Mouse (Mus musculus) liver, embryonic 12.5 days (tissue): ENCODE data around the gene Nr2e3. TPM values are rescaled to one million over a fixed set of nuclear protein-coding genes. Genes with fewer than 3 reads are reported as not detected.
"Not testable (repeated sequence)": the region's sequence is repeated elsewhere in the genome, so short reads cannot be mapped to it uniquely, and the experiment has no call there.

Source experiments
- ATAC-seq: fragments of 200-750 bp; cut with Nextera tagmentation; 2 replicates; pipeline ENCODE4 v1.8.0; 2017; ENCODE audit warnings: moderate number of reproducible peaks, mild to moderate bottlenecking, moderate library complexity
- H3K27ac ChIP-seq: fragments of 300-500 bp; sonication (generic); 2 replicates; pipeline ENCODE4 v1.5.1; 2016; ENCODE audit warnings: mild to moderate bottlenecking
- H3K27me3 ChIP-seq: fragments of 300-500 bp; sonication (generic); replicated peaks from 2 replicates; pipeline ENCODE4 v1.6.1; 2016; ENCODE audit warnings: mild to moderate bottlenecking, moderate library complexity
- H3K36me3 ChIP-seq: fragments of 300-500 bp; sonication (generic); 2 replicates; pipeline ENCODE4 v1.6.1; 2016; ENCODE audit warnings: mild to moderate bottlenecking, moderate library complexity
- H3K4me1 ChIP-seq: fragments of 300-500 bp; sonication (generic); 2 replicates; pipeline ENCODE4 v1.6.1; 2016
- H3K4me2 ChIP-seq: fragments of 300-500 bp; sonication (generic); 2 replicates; pipeline ENCODE4 v1.6.1; 2016; ENCODE audit warnings: mild to moderate bottlenecking, moderate library complexity
- H3K4me3 ChIP-seq: fragments of 300-500 bp; sonication (generic); 2 replicates; pipeline ENCODE4 v1.5.1; 2016; ENCODE audit warnings: mild to moderate bottlenecking, moderate library complexity
- H3K9ac ChIP-seq: fragments of 300-500 bp; sonication (generic); 2 replicates; pipeline ENCODE4 v1.6.1; 2016; ENCODE audit warnings: mild to moderate bottlenecking, moderate library complexity
- H3K9me3 ChIP-seq: fragments of 300-500 bp; sonication (generic); replicated peaks from 2 replicates; pipeline ENCODE4 v1.6.1; 2016; ENCODE audit warnings: mild to moderate bottlenecking, moderate library complexity
- WGBS: fragments of 180-500 bp; shearing (Covaris S2); methylation state at CpG from one replicate; pipeline ENCODE4 v1.1.7; 2016; ENCODE audit not compliant: insufficient replicate concordance; 5-methylcytosine and 5-hydroxymethylcytosine counted together
- polyA plus RNA-seq: library from polyadenylated mRNA; unstranded; fragments of >200 nt; fragmentation: Nextera tagmentation; extraction: Ambion mirVana; gene quantifications from 2 replicates; pipeline ENCODE4 v1.2.1, GENCODE M21; 2016

Gene Nr2e3
- polyA plus RNA-seq, 1 experiment from 2014 or later, result not detected

- Histone ChIP-seq H3K9me3 (no peaks in the 10 kb centered on the region), H3K4me3 (no peak overlapping the region), H3K27ac (no peak overlapping the region), H3K9ac (no peak overlapping the region), H3K4me2 (no peak overlapping the region), H3K27me3 (0 out of 2 replicates have a peak, but pooled peaks cover 5% of the 10 kb centered on the region), H3K36me3 (no peaks in the 10 kb centered on the region), H3K4me1 (peaks cover 7% of the 10 kb centered on the region; the same call in 1 of the 2 replicates)
- no peak for ATAC-seq
- 79% methylated on average over 17 of the region's 17 CpGs for WGBS
Observed at GRCm38 (mm10) chr9:59948691-59949250, 11.7 kb downstream of the Nr2e3 start.

GRCm38 (mm10) chr9:59948226-59948625 lies 12.2 kb downstream of the Nr2e3 start:
- no peak overlapping the region for H3K4me2 ChIP-seq
- H3K27me3 ChIP-seq, result 0 out of 2 replicates have a peak, but pooled peaks cover 7% of the 10 kb centered on the region
- no peak overlapping the region for H3K9ac ChIP-seq
- peaks cover 7% of the 10 kb centered on the region; the same call in 1 of the 2 replicates for H3K4me1 ChIP-seq
- no peaks in the 10 kb centered on the region for H3K36me3 ChIP-seq
- no peak overlapping the region for H3K4me3 ChIP-seq
- no peak for ATAC-seq
- H3K27ac ChIP-seq, result no peak overlapping the region
- no peaks in the 10 kb centered on the region for H3K9me3 ChIP-seq
- 59% methylated on average over 8 of the region's 8 CpGs for WGBS

- no peaks in the 10 kb centered on the region for H3K4me1 ChIP-seq
Observed at GRCm38 (mm10) chr9:59947271-59947670, 13.2 kb downstream of the Nr2e3 start.

GRCm38 (mm10) chr9:59945241-59945640 lies 15.2 kb downstream of the Nr2e3 start:
- Histone ChIP-seq H3K4me1 (0 out of 2 replicates have a peak, but pooled peaks cover 2% of the 10 kb centered on the region), H3K9ac (no peak overlapping the region), H3K9me3 (no peaks in the 10 kb centered on the region), H3K27ac (no peak overlapping the region), H3K4me2 (no peak overlapping the region), H3K27me3 (peaks cover 15% of the 10 kb centered on the region; the same call in 1 of the 2 replicates), H3K36me3 (no peaks in the 10 kb centered on the region), H3K4me3 (no peak overlapping the region)
- WGBS, result 55% methylated on average over 3 of the region's 3 CpGs
- ATAC-seq, result no peak

More at GRCm38 (mm10) chr9:59947271-59947670, 13.2 kb downstream of the Nr2e3 start:
- no peak for ATAC-seq
- H3K36me3 ChIP-seq, result no peaks in the 10 kb centered on the region
- no peaks in the 10 kb centered on the region for H3K9me3 ChIP-seq
- no peak overlapping the region for H3K9ac ChIP-seq
- H3K4me2 ChIP-seq, result no peak overlapping the region
- no peak overlapping the region for H3K27ac ChIP-seq
- no peak overlapping the region for H3K4me3 ChIP-seq
- 0 out of 2 replicates have a peak, but pooled peaks cover 8% of the 10 kb centered on the region for H3K27me3 ChIP-seq
- 72% methylated on average over 8 of the region's 8 CpGs for WGBS

GRCm38 (mm10) chr9:59943826-59944225 lies 16.6 kb downstream of the Nr2e3 start:
- H3K4me3 ChIP-seq, result no peak overlapping the region
- H3K4me2 ChIP-seq, result no peak overlapping the region
- ATAC-seq, result no peak
- H3K9ac ChIP-seq, result no peak overlapping the region
- peaks cover 12% of the 10 kb centered on the region; the same call in 1 of the 2 replicates for H3K27me3 ChIP-seq
- H3K27ac ChIP-seq, result no peak overlapping the region
- H3K9me3 ChIP-seq, result no peaks in the 10 kb centered on the region
- 65% methylated on average over 6 of the region's 6 CpGs for WGBS
- no peaks in the 10 kb centered on the region for H3K36me3 ChIP-seq
- 0 out of 2 replicates have a peak, but pooled peaks cover 2% of the 10 kb centered on the region for H3K4me1 ChIP-seq

- Histone ChIP-seq H3K27ac (no peak overlapping the region), H3K4me1 (0 out of 2 replicates have a peak, but pooled peaks cover 2% of the 10 kb centered on the region), H3K4me3 (no peak overlapping the region), H3K27me3 (peaks cover 10% of the 10 kb centered on the region; the same call in 1 of the 2 replicates), H3K9ac (no peak overlapping the region), H3K36me3 (no peaks in the 10 kb centered on the region), H3K4me2 (no peak overlapping the region), H3K9me3 (no peaks in the 10 kb centered on the region)
- no peak for ATAC-seq
- WGBS, result 44% methylated on average over 5 of the region's 5 CpGs
Observed at GRCm38 (mm10) chr9:59942501-59943085, 17.9 kb downstream of the Nr2e3 start.

GRCm38 (mm10) chr9:59941885-59942350 lies 18.5 kb downstream of the Nr2e3 start:
- 0 out of 2 replicates have a peak, but pooled peaks cover 2% of the 10 kb centered on the region for H3K4me1 ChIP-seq
- H3K4me3 ChIP-seq, result no peak overlapping the region
- WGBS, result 31% methylated on average over 9 of the region's 9 CpGs
- no peak for ATAC-seq
- H3K27ac ChIP-seq, result no peak overlapping the region
- no peak overlapping the region for H3K4me2 ChIP-seq
- peaks cover 10% of the 10 kb centered on the region; the same call in 1 of the 2 replicates for H3K27me3 ChIP-seq
- no peaks in the 10 kb centered on the region for H3K9me3 ChIP-seq
- no peaks in the 10 kb centered on the region for H3K36me3 ChIP-seq
- no peak overlapping the region for H3K9ac ChIP-seq

- Histone ChIP-seq H3K36me3 (no peaks in the 10 kb centered on the region), H3K27ac (no peak overlapping the region), H3K4me1 (0 out of 2 replicates have a peak, but pooled peaks cover 2% of the 10 kb centered on the region), H3K4me2 (no peak overlapping the region), H3K9me3 (no peaks in the 10 kb centered on the region), H3K27me3 (peaks cover 10% of the 10 kb centered on the region; the same call in 1 of the 2 replicates), H3K4me3 (no peak overlapping the region), H3K9ac (no peak overlapping the region)
- WGBS, result 55% methylated on average over 12 of the region's 12 CpGs
- no peak for ATAC-seq
Observed at GRCm38 (mm10) chr9:59940913-59941884, 19.3 kb downstream of the Nr2e3 start.

- Histone ChIP-seq H3K27me3 (peaks cover 10% of the 10 kb centered on the region; the same call in 1 of the 2 replicates), H3K36me3 (no peaks in the 10 kb centered on the region), H3K4me1 (0 out of 2 replicates have a peak, but pooled peaks cover 2% of the 10 kb centered on the region), H3K9ac (no peak overlapping the region), H3K9me3 (no peaks in the 10 kb centered on the region), H3K27ac (no peak overlapping the region), H3K4me2 (no peak overlapping the region), H3K4me3 (no peak overlapping the region)
- WGBS, result 63% methylated on average over 2 of the region's 2 CpGs
- ATAC-seq, result no peak
Observed at GRCm38 (mm10) chr9:59939691-59940090, 20.8 kb downstream of the Nr2e3 start.

GRCm38 (mm10) chr9:59938529-59938928 lies 21.9 kb downstream of the Nr2e3 start:
- Histone ChIP-seq H3K4me2 (no peak overlapping the region), H3K9ac (no peak overlapping the region), H3K4me3 (no peak overlapping the region), H3K36me3 (no peaks in the 10 kb centered on the region), H3K4me1 (0 out of 2 replicates have a peak, but pooled peaks cover 2% of the 10 kb centered on the region), H3K9me3 (no peaks in the 10 kb centered on the region), H3K27ac (no peak overlapping the region), H3K27me3 (peaks cover 10% of the 10 kb centered on the region; the same call in 1 of the 2 replicates)
- no peak for ATAC-seq
- WGBS, result 84% methylated on average over 8 of the region's 8 CpGs

- H3K27me3 ChIP-seq, H3K36me3 ChIP-seq, H3K9ac ChIP-seq, ATAC-seq, H3K9me3 ChIP-seq, H3K4me1 ChIP-seq, H3K27ac ChIP-seq, H3K4me3 ChIP-seq, H3K4me2 ChIP-seq: not testable (repeated sequence)
- WGBS, result 54% methylated on average over 8 of the region's 8 CpGs
Observed at GRCm38 (mm10) chr9:59935866-59936265, 24.6 kb downstream of the Nr2e3 start.
